Mouse (Mus musculus) brown adipose tissue, adult 24 weeks (tissue): ENCODE measurements around the gene Mtch1. TPM values are rescaled to one million over a fixed set of nuclear protein-coding genes. Genes with fewer than 3 reads are reported as not detected.
"Not testable (repeated sequence)": the region's sequence is repeated elsewhere in the genome, so short reads cannot be mapped to it uniquely, and the experiment has no call there.

Experiments used
- H3K27ac ChIP-seq: fragments of 200-500 bp; replicated peaks from 2 replicates; pipeline ENCODE4 v1.5.1; 2012; ENCODE audit warnings: low read depth, mild to moderate bottlenecking, low read length
- H3K4me1 ChIP-seq: fragments of 200-500 bp; 2 replicates; pipeline ENCODE4 v1.6.1; 2012; ENCODE audit warnings: low read length, mixed read lengths; ENCODE audit not compliant: control insufficient read depth, insufficient read depth, insufficient read length
- H3K4me3 ChIP-seq: fragments of 200-500 bp; 2 replicates; pipeline ENCODE4 v1.5.1; 2012; ENCODE audit warnings: low read depth, mild to moderate bottlenecking, low read length, moderate library complexity; ENCODE audit not compliant: insufficient read depth
- polyA plus RNA-seq: library from polyadenylated mRNA; stranded (reverse); fragments of >200 nt; gene quantifications from 2 replicates; pipeline ENCODE4 v1.2.4, GENCODE M21; 2012; ENCODE audit not compliant: missing spikeins, insufficient read depth, insufficient read length

Mtch1 gene
- polyA plus RNA-seq = 261 and 305 TPM in 2 replicates

DNA sequence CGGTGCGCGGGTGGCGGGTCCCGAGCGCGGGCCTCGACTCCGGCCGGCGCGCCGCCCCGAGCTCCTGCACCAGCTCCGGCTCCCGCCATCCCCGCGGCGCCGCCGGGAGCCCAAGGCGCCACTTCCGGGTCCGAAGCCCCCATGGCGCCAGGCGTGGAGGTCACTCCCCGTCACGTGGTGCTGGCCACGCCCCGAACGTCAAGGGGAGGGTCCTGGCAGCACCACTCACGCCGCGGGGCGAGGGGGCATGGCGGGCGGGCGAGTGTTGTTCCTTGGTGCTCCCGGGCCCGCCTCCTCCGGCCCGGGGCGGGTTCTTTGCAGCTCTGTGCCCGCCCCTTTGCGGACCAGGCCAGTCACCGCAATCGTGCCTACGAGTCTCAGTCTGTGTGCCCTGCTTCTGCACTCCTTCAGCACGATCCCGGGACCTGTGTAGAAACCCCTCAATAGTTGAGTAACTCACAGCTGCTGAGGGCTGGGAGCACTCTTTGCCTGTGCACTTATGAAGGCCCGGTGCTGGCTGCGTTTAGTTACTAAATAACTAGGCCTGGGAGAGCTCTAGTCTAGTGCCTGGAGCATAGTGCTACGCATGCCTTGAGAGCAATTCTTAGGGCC is at the start of gene Mtch1:
Gene Mtch1 (minus strand): TSS at position 290 of the 612 bp plus-strand sequence.
- peak within 1 kb of the TSS; percentile 95 for H3K4me3 ChIP-seq
- peaks cover 8% of the 10 kb centered on the region for H3K4me1 ChIP-seq
- H3K27ac ChIP-seq = peak within 1 kb of the TSS; percentile 76

DNA sequence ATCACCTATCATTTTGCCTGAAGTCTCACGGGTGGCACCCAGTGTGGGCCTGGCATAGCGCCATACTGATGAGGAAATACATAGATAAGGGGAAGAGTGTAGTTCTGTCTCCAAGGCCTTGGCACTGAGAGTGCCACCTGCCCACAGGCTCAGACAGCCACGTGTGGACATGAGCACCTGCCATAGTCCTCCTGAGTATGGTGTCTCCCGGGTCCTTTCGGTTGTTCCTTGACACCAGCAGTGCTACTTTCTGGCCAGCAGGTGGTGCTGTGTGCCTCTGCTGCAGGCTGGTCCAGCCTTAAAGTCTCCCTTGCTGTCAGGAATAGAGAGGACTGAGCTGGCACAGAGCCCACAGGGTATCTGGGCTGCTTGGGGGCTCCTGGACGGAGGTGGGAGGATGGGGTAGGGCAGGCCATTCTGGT is 49.1 kb upstream of the Mtch1 start:
- Histone ChIP-seq H3K4me3 (no peak overlapping the region), H3K4me1 (peaks cover 17% of the 10 kb centered on the region), H3K27ac (no peak overlapping the region)

- H3K4me3 ChIP-seq = no peak overlapping the region
- no peak overlapping the region for H3K27ac ChIP-seq
- peaks cover 17% of the 10 kb centered on the region for H3K4me1 ChIP-seq
Observed at GRCm38 (mm10) chr17:29396056-29396799, 48.5 kb upstream of the Mtch1 start.

GRCm38 (mm10) chr17:29395381-29395780 is 47.6 kb upstream of the Mtch1 start:
- H3K4me1 ChIP-seq = peaks cover 17% of the 10 kb centered on the region
- H3K4me3 ChIP-seq = peak overlapping the region; percentile 47
- H3K27ac ChIP-seq = peak overlapping the region; percentile 70

DNA sequence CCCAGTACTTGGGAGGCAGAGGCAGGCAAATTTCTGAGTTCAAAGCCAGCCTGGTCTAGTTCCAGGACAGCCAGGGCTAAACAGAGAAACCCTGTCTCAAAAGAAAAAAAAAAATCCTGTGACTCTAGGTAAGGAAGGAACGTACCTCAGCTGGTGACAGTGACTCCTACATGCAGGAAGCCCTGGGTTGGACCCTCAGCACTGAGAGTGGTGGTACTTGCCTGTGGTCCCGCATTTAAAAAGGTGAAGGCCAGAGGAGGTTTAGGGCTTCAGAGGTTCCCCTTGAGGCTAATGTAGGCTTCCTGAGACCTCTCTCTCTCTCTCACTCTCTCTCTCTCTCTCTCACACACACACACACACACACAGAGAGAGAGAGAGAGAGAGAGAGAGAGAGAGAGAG is 47.0 kb upstream of the Mtch1 start:
- peak overlapping the region; percentile 62 for H3K27ac ChIP-seq
- H3K4me3 ChIP-seq = not testable (repeated sequence)
- peaks cover 17% of the 10 kb centered on the region for H3K4me1 ChIP-seq

- Histone ChIP-seq H3K4me1 (peaks cover 17% of the 10 kb centered on the region), H3K4me3 (no peak overlapping the region), H3K27ac (peak overlapping the region; percentile 62)
Observed at GRCm38 (mm10) chr17:29394106-29394760, 46.5 kb upstream of the Mtch1 start.

DNA sequence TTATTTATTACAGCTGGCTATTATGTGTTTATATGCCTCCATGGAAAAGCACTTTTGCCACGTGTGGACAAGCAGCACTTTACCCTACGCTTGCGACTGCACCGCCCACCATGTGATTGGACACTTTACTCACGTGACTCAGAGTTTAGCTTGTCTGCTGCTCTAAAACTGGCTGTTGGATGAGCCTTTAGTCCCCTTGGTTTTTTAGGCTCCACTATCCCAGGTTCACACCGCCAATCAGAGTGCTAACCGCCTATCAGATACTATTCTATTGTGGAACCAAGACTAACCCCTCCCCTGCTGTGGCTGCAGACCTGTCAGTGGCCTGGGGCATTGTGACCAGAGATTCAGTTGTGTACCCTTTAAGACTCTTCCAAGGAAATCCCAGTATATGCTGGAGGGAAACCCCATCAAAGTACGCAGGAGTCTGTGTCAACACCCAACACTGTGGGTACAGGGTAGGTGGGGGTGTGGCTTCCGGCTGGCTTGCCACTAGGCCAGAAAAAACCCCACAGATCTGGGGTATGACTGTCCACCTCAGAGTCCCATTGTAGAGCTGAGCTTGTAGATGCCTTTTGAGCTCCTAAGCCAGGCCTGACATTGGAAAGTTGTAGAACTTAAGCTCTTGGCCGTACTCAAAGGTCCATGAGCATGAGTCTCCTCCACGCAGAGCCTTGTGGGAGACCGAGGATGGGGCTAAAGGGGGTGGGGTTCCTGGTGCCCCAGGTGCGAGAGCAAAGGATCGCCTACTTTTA is 45.8 kb upstream of the Mtch1 start:
- peaks cover 16% of the 10 kb centered on the region for H3K4me1 ChIP-seq
- no peak overlapping the region for H3K4me3 ChIP-seq
- peak overlapping the region; percentile 12; the same call in 1 of the 2 replicates for H3K27ac ChIP-seq

- peaks cover 16% of the 10 kb centered on the region for H3K4me1 ChIP-seq
- no peak overlapping the region for H3K27ac ChIP-seq
- no peak overlapping the region for H3K4me3 ChIP-seq
Observed at GRCm38 (mm10) chr17:29391280-29391679, 43.5 kb upstream of the Mtch1 start.

DNA sequence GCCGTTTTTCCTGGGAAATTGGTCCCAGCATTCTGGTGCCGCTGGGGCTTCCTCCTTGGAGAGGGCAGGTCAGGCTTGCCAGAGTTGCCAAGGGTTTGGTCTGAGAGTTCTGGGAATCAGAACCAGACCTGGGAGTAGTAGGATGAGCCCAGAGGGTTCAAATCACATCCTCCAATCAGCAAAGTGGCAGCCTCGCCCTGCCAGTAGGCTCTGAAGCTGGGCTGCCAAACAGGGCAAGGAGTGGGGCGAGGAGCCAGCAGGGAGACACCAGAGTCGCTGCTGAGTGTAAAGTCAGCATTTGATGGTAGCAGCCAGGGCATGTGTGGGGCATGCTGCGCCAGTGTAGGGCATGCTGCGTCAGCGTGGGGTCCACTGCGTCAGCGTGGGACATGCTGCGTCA is 41.2 kb upstream of the Mtch1 start:
- peak overlapping the region; percentile 11; the same call in 1 of the 2 replicates for H3K27ac ChIP-seq
- H3K4me3 ChIP-seq = no peak overlapping the region
- peaks cover 11% of the 10 kb centered on the region for H3K4me1 ChIP-seq

GRCm38 (mm10) chr17:29385746-29386145 is 38.0 kb upstream of the Mtch1 start:
- peak overlapping the region; percentile 89 for H3K27ac ChIP-seq
- H3K4me1 ChIP-seq = peaks cover 10% of the 10 kb centered on the region
- no peak overlapping the region for H3K4me3 ChIP-seq

DNA sequence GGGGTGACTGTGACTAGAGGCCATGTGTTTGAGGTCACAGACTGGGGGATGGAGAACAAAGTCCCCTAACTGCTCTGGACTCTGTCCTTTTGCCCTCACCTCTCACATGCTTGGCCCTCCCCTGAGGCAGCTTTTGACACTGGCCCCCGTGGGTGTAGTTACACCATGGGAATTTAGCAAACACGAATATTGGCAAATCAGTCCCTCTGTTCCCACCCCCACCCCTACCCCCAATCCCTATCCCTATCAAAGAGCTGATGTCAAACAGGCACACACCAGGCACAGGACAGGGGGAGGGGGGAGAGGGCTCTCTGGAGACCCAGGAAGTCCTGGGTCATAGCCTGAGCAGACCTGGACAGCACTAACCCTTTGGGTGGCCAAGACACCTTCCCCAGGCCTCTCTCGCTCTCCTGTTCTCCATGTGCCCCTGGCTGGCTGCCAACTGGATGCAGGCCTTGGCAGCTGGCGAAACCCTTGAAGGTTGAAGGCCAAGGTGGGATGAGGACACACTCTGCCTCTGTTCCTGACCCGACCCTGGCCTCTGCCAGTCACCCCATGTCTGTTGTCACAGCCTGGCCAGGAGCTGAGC is 37.2 kb upstream of the Mtch1 start:
- H3K27ac ChIP-seq = peak overlapping the region; percentile 88
- no peak overlapping the region for H3K4me3 ChIP-seq
- H3K4me1 ChIP-seq = peaks cover 10% of the 10 kb centered on the region

DNA sequence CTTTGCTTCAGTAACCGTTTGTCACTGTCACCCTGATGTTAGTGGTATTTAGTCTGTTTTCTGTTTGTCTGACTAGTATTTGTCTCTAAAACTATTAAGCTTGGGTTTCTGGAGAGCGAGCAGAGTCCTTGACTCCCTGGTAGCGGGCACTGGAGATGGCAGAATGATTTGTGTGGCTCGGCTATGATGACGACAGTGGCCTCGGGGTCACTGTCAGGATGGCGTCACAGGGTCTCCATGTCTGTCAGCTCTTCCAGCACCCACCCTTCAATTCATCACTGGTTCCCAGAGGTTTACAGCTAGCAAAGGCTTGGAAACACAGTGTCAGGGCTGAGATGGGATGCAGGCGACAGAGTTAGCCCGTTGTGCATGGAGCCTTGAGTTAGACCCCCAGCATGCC is 36.2 kb upstream of the Mtch1 start:
- peak overlapping the region; percentile 88 for H3K27ac ChIP-seq
- peaks cover 8% of the 10 kb centered on the region for H3K4me1 ChIP-seq
- H3K4me3 ChIP-seq = no peak overlapping the region

DNA sequence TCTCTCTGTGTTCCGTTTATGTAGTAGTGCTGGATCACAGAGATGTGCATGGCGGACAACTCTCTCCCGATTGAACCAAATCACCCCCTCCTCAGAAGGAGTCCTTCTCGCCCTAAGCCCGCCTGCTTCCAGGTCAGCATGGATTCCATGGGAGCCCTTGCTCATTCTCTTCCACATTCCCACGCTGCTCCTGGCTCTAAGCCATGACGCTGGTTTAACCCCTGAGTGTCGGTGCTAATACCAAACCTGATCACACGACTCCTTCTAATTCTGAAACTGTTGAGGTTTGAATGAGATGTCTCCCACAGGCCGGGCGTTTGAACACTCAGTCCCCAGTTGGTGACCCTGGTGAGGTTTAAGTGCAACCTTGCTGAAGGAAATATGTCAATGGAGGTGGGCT is 34.7 kb upstream of the Mtch1 start:
- H3K4me3 ChIP-seq = no peak overlapping the region
- no peak overlapping the region for H3K27ac ChIP-seq
- peaks cover 6% of the 10 kb centered on the region for H3K4me1 ChIP-seq

GRCm38 (mm10) chr17:29381472-29381871 is 33.7 kb upstream of the Mtch1 start:
- Histone ChIP-seq H3K27ac (no peak overlapping the region), H3K4me3 (no peak overlapping the region), H3K4me1 (peaks cover 6% of the 10 kb centered on the region)
